Mouse (Mus musculus) myocyte (in vitro differentiated cells): Measurements from ENCODE around the gene Lpcat1.

ENCODE experiments used
- E2F4 ChIP-seq: IDR thresholded peaks from one replicate; pipeline ENCODE4 v1.6.1; 2011; ENCODE audit warnings: mild to moderate bottlenecking, control low read depth, moderate library complexity; ENCODE audit not compliant: insufficient read depth
- MAX ChIP-seq: IDR thresholded peaks from one replicate; pipeline ENCODE4 v1.6.1; 2011; ENCODE audit warnings: low read depth, mild to moderate bottlenecking, control low read depth
- MYOD1 ChIP-seq, 3 experiments: IDR thresholded peaks; one replicate each; pipeline ENCODE4 v1.6.1; 2011; ENCODE audit warnings: control low read depth in 2 of 3, low read depth in 2 of 3, mild to moderate bottlenecking in 2 of 3, moderate library complexity in 1 of 3; ENCODE audit not compliant: insufficient read length in 2 of 3, control insufficient read depth in 1 of 3
- MYOG ChIP-seq, 3 experiments: IDR thresholded peaks; one replicate each; pipeline ENCODE4 v1.6.1; 2011; ENCODE audit warnings: control low read depth in 2 of 3, low read depth in 2 of 3, mild to moderate bottlenecking in 2 of 3; ENCODE audit not compliant: insufficient read length in 2 of 3, control insufficient read depth in 1 of 3, insufficient read depth in 1 of 3
- POLR2A ChIP-seq: IDR thresholded peaks from one replicate; pipeline ENCODE4 v1.6.1; 2011; ENCODE audit warnings: low read depth, mild to moderate bottlenecking, control low read depth, moderate library complexity; ENCODE audit not compliant: insufficient read length
- POLR2AphosphoS2 ChIP-seq: IDR thresholded peaks from one replicate; pipeline ENCODE4 v1.6.1; 2011; ENCODE audit warnings: low read depth, control low read depth; ENCODE audit not compliant: insufficient read length
- REST ChIP-seq: IDR thresholded peaks from one replicate; pipeline ENCODE4 v1.6.1; 2011; ENCODE audit warnings: mild to moderate bottlenecking, control low read depth, moderate library complexity; ENCODE audit not compliant: insufficient read depth, insufficient read length
- TCF12 ChIP-seq: IDR thresholded peaks from one replicate; pipeline ENCODE4 v1.6.1; 2011; ENCODE audit warnings: mild to moderate bottlenecking, control low read depth; ENCODE audit not compliant: poor library complexity, insufficient read depth, severe bottlenecking
- TCF3 ChIP-seq: IDR thresholded peaks from one replicate; pipeline ENCODE4 v1.6.1; 2011; ENCODE audit warnings: low read depth, control low read depth; ENCODE audit not compliant: insufficient read length
- USF1 ChIP-seq: IDR thresholded peaks from one replicate; pipeline ENCODE4 v1.6.1; 2011; ENCODE audit warnings: low read depth, mild to moderate bottlenecking, control low read depth, moderate library complexity

GRCm38 (mm10) chr13:73469257-73469967, 2.4 kb downstream of the Lpcat1 start:
- TF ChIP-seq POLR2A: no peak
- no peak for TF ChIP-seq POLR2AphosphoS2
- TF ChIP-seq REST: no peak
- no peak for TF ChIP-seq MAX
- no peak for TF ChIP-seq TCF12
- no peak for TF ChIP-seq TCF3
- TF ChIP-seq MYOD1 (IDR thresholded peaks at IDR 0.05; ENCODE audit: control insufficient read depth in 1 of 3, insufficient read length in 2 of 3, low read depth in 2 of 3): no peak
- no peak for TF ChIP-seq MYOG (IDR thresholded peaks at IDR 0.05; ENCODE audit: control insufficient read depth in 1 of 3, insufficient read depth in 1 of 3, insufficient read length in 2 of 3, low read depth in 2 of 3)
- TF ChIP-seq E2F4: no peak
- TF ChIP-seq USF1: no peak
